Mouse (Mus musculus) embryonic facial prominence, embryonic 14.5 days (tissue): ENCODE data around the gene Nedd9. TPM values are rescaled to one million over a fixed set of nuclear protein-coding genes. Genes with fewer than 3 reads are reported as not detected.

Source experiments
- ATAC-seq: fragments of 200-750 bp; cut with Nextera tagmentation; 2 replicates; pipeline ENCODE4 v1.8.0; 2017; ENCODE audit warnings: low read depth, moderate number of reproducible peaks, moderate TSS enrichment
- DNase-seq: peaks from one replicate; pipeline ENCODE4 v3.0.0-alpha.2; 2015; ENCODE audit warnings: low spot score
- H3K27ac ChIP-seq: fragments of 300-500 bp; sonication (generic); replicated peaks from 2 replicates; pipeline ENCODE4 v1.5.1; 2014; ENCODE audit warnings: low read depth, mild to moderate bottlenecking, low read length, moderate library complexity
- H3K27me3 ChIP-seq: fragments of 300-500 bp; sonication (generic); replicated peaks from 2 replicates; pipeline ENCODE4 v1.6.1; 2014; ENCODE audit warnings: low read length; ENCODE audit not compliant: control insufficient read depth, insufficient read depth
- H3K36me3 ChIP-seq: fragments of 300-500 bp; sonication (generic); 2 replicates; pipeline ENCODE4 v1.6.1; 2014; ENCODE audit warnings: low read length, mixed read lengths; ENCODE audit not compliant: control insufficient read depth, insufficient read depth
- H3K4me1 ChIP-seq: fragments of 300-500 bp; sonication (generic); 2 replicates; pipeline ENCODE4 v1.6.1; 2014; ENCODE audit warnings: antibody characterized with exemption, low read length; ENCODE audit not compliant: control insufficient read depth, insufficient read depth
- H3K4me2 ChIP-seq: fragments of 300-500 bp; sonication (generic); 2 replicates; pipeline ENCODE4 v1.6.1; 2014; ENCODE audit warnings: low read depth, mild to moderate bottlenecking, low read length, moderate library complexity, mixed read lengths
- H3K4me3 ChIP-seq: fragments of 300-500 bp; sonication (generic); 2 replicates; pipeline ENCODE4 v1.5.1; 2014; ENCODE audit warnings: low read depth, mild to moderate bottlenecking, low read length
- H3K9ac ChIP-seq: fragments of 300-500 bp; sonication (generic); 2 replicates; pipeline ENCODE4 v1.6.1; 2014; ENCODE audit warnings: low read depth, mild to moderate bottlenecking, low read length, moderate library complexity, mixed read lengths
- H3K9me3 ChIP-seq: fragments of 300-500 bp; sonication (generic); 2 replicates; pipeline ENCODE4 v1.6.1; 2016; ENCODE audit warnings: low read length; ENCODE audit not compliant: control insufficient read depth
- WGBS: fragments of 180-500 bp; shearing (Covaris S2); extraction: QIAGEN DNeasy Blood & Tissue Kit; methylation state at CpG from one replicate; pipeline ENCODE4 v1.1.7; 2014; 5-methylcytosine and 5-hydroxymethylcytosine counted together
- polyA plus RNA-seq: library from polyadenylated mRNA; unstranded; fragments of >200 nt; fragmentation: Nextera tagmentation; extraction: Ambion mirVana; gene quantifications from 2 replicates; pipeline ENCODE4 v1.2.1, GENCODE M21; 2014

The Nedd9 gene
- polyA plus RNA-seq, 1 experiment from 2014 or later, result 31.1 TPM

GRCm38 (mm10) chr13:41352352-41352751 is 134.8 kb downstream of the Nedd9 start:
- H3K9me3 ChIP-seq, result no peaks in the 10 kb centered on the region
- no peaks in the 10 kb centered on the region for H3K36me3 ChIP-seq
- no peak overlapping the region for H3K9ac ChIP-seq
- no peak overlapping the region for H3K4me3 ChIP-seq
- H3K4me2 ChIP-seq, result no peak overlapping the region
- H3K27ac ChIP-seq, result peak overlapping the region; percentile 52
- ATAC-seq, result peak; percentile 51
- no peaks in the 10 kb centered on the region for H3K27me3 ChIP-seq
- 32% methylated on average over 5 of the region's 5 CpGs for WGBS
- peaks cover 46% of the 10 kb centered on the region for H3K4me1 ChIP-seq
- DNase-seq, result peak; percentile 82

- Histone ChIP-seq H3K27me3 (no peaks in the 10 kb centered on the region), H3K27ac (no peak overlapping the region), H3K36me3 (no peaks in the 10 kb centered on the region), H3K4me3 (no peak overlapping the region), H3K4me1 (peaks cover 35% of the 10 kb centered on the region), H3K4me2 (no peak overlapping the region), H3K9ac (no peak overlapping the region), H3K9me3 (no peaks in the 10 kb centered on the region)
- 79% methylated on average over 3 of the region's 3 CpGs for WGBS
- ATAC-seq, result no peak
- DNase-seq, result no peak
Measured at GRCm38 (mm10) chr13:41350589-41350988, 136.6 kb downstream of the Nedd9 start.

- H3K4me1 ChIP-seq, result peaks cover 33% of the 10 kb centered on the region
- H3K9me3 ChIP-seq, result no peaks in the 10 kb centered on the region
- no peaks in the 10 kb centered on the region for H3K27me3 ChIP-seq
- ATAC-seq (peak; percentile 50; the same call in 1 of the 2 replicates), DNase-seq (peak; percentile 64)
- H3K36me3 ChIP-seq, result no peaks in the 10 kb centered on the region
- no peak overlapping the region for H3K4me2 ChIP-seq
- no peak overlapping the region for H3K27ac ChIP-seq
- WGBS, result 52% methylated on average over 4 of the region's 4 CpGs
- H3K9ac ChIP-seq, result no peak overlapping the region
- no peak overlapping the region for H3K4me3 ChIP-seq
Measured at GRCm38 (mm10) chr13:41349770-41350169, 137.4 kb downstream of the Nedd9 start.

- H3K4me3 ChIP-seq, result no peak overlapping the region
- H3K4me2 ChIP-seq, result no peak overlapping the region
- no peak for DNase-seq
- WGBS, result 67% methylated on average over 7 of the region's 7 CpGs
- no peaks in the 10 kb centered on the region for H3K27me3 ChIP-seq
- no peak overlapping the region for H3K9ac ChIP-seq
- H3K4me1 ChIP-seq, result peaks cover 24% of the 10 kb centered on the region
- H3K9me3 ChIP-seq, result no peaks in the 10 kb centered on the region
- H3K36me3 ChIP-seq, result no peaks in the 10 kb centered on the region
- ATAC-seq, result no peak
- no peak overlapping the region for H3K27ac ChIP-seq
Measured at GRCm38 (mm10) chr13:41345756-41346155, 141.4 kb downstream of the Nedd9 start.

GRCm38 (mm10) chr13:41345306-41345705 is 141.9 kb downstream of the Nedd9 start:
- no peaks in the 10 kb centered on the region for H3K27me3 ChIP-seq
- 33% methylated on average over 6 of the region's 6 CpGs for WGBS
- no peak overlapping the region for H3K9ac ChIP-seq
- no peaks in the 10 kb centered on the region for H3K36me3 ChIP-seq
- peaks cover 24% of the 10 kb centered on the region for H3K4me1 ChIP-seq
- no peaks in the 10 kb centered on the region for H3K9me3 ChIP-seq
- no peak for ATAC-seq
- DNase-seq, result no peak
- H3K27ac ChIP-seq, result no peak overlapping the region; the same call in 1 of the 2 replicates
- no peak overlapping the region for H3K4me2 ChIP-seq
- H3K4me3 ChIP-seq, result no peak overlapping the region

GRCm38 (mm10) chr13:41343887-41344266 is 143.3 kb downstream of the Nedd9 start:
- Histone ChIP-seq H3K9me3 (no peaks in the 10 kb centered on the region), H3K4me2 (no peak overlapping the region), H3K36me3 (no peaks in the 10 kb centered on the region), H3K9ac (no peak overlapping the region), H3K4me1 (peaks cover 24% of the 10 kb centered on the region), H3K4me3 (no peak overlapping the region), H3K27me3 (no peaks in the 10 kb centered on the region), H3K27ac (no peak overlapping the region)
- no peak for ATAC-seq
- WGBS, result 75% methylated on average over 3 of the region's 3 CpGs
- DNase-seq, result no peak

- Histone ChIP-seq H3K9me3 (no peaks in the 10 kb centered on the region), H3K9ac (no peak overlapping the region), H3K27me3 (no peaks in the 10 kb centered on the region), H3K4me1 (peaks cover 24% of the 10 kb centered on the region), H3K27ac (no peak overlapping the region), H3K4me3 (no peak overlapping the region), H3K4me2 (no peak overlapping the region), H3K36me3 (peaks cover 2% of the 10 kb centered on the region; the same call in 1 of the 2 replicates)
- 62% methylated on average over 3 of the region's 3 CpGs for WGBS
- no peak for ATAC-seq
- no peak for DNase-seq
Measured at GRCm38 (mm10) chr13:41343163-41343886, 143.8 kb downstream of the Nedd9 start.

- Histone ChIP-seq H3K4me2 (no peak overlapping the region), H3K4me1 (peaks cover 26% of the 10 kb centered on the region), H3K36me3 (peaks cover 12% of the 10 kb centered on the region), H3K27ac (no peak overlapping the region), H3K27me3 (no peaks in the 10 kb centered on the region), H3K9ac (no peak overlapping the region), H3K4me3 (no peak overlapping the region), H3K9me3 (no peaks in the 10 kb centered on the region)
- WGBS, result 64% methylated on average over 9 of the region's 9 CpGs
- DNase-seq (no peak), ATAC-seq (no peak)
Measured at GRCm38 (mm10) chr13:41341422-41341821, 145.7 kb downstream of the Nedd9 start.
